Mouse (Mus musculus) gastrocnemius, adult 18-20 months (tissue): ENCODE data around the gene Sinhcaf. TPM values are rescaled to one million over a fixed set of nuclear protein-coding genes. Genes with fewer than 3 reads are reported as not detected.

Experiments
- DNase-seq: peaks from one replicate; pipeline ENCODE4 v3.0.0; 2021; ENCODE audit warnings: low spot score
- total RNA-seq, 2 experiments: library from RNA; stranded (reverse); gene quantifications; 2 replicates each; pipeline ENCODE4 v1.2.3; 2021

The Sinhcaf gene
- total RNA-seq, 2 experiments from 2014 or later = 0.62 to 0.91 TPM

DNA sequence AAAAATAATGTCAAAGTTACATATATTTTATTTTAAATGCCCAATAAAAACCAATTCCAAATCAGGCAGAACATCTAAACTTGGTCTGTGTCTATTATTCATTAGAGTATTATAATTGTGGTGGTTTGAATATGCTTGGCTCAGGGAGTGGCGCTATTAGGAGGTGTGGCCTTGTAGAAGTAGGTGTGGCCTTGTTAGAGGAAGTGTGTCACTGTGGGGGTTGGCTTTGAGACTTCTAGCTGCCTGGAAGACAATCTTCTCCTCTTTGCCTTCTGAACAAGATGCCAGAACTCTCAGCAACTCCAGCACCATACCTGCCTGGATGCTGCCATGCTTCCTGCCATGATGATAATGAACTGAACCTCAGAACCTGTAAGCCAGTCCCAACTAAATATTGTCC, 72.4 kb downstream of the Sinhcaf start:
- no peak for DNase-seq

Other genes starting within 250 kb of the Sinhcaf start
- 10 to 100 TPM; 15.1 to 16.0 TPM for gene Ipo8, start 115.0 kb downstream of the Sinhcaf start, total RNA-seq
- 1 to 10 TPM; 2.5 to 3.2 TPM for gene Caprin2, start 50.2 kb downstream of the Sinhcaf start, total RNA-seq
- 10 to 100 TPM in 1 of 2 experiments, 1 to 10 TPM in 1; 5.9 to 12.4 TPM for gene Dennd5b, start 155.2 kb upstream of the Sinhcaf start, total RNA-seq
- gene Gm10203, start 183.7 kb upstream of the Sinhcaf start, total RNA-seq = not detected
- gene Etfbkmt, start 193.4 kb upstream of the Sinhcaf start, total RNA-seq = 10 to 100 TPM in 1 of 2 experiments, 1 to 10 TPM in 1; 9.5 to 13.0 TPM
- gene Amn1, start 242.2 kb upstream of the Sinhcaf start, total RNA-seq = 10 to 100 TPM; 13.4 to 15.6 TPM